Mouse (Mus musculus): ENCODE data around the gene Zfp326.

The Zfp326 gene

DNA sequence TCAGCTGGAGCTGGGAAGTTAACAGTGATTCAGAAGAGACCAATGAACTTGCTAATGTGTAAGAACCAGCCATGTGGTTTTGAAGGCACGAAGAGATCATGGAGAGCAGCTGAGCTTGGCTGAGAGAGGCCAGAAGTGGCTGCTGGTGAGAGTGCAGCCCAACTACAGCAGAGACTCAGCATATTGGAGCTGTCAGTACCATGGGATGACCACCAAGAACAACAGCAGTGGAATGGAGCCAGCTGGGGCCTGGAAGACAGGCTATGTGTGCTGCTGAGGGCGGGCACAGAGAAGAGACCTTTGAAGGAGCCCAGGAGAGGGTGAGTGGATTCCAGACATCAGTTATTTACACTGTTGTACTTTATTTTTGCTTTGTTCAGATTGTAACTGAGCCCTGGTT lies 65.6 kb downstream of the Zfp326 start:
- DNase-seq (ENCODE audit: low spot score): no peak
